Mouse (Mus musculus): Measurements from ENCODE around the gene Nrcam. TPM values are rescaled to one million over a fixed set of nuclear protein-coding genes. Genes with fewer than 3 reads are reported as not detected.

Nrcam gene
- polyA plus RNA-seq, 1 experiment, result 0.71 TPM

GRCm38 (mm10) chr12:44403270-44403669 lies 74.6 kb downstream of the Nrcam start:
- TF ChIP-seq POLR2AphosphoS2 (IDR thresholded peaks at IDR 0.05; ENCODE audit: insufficient read length, low read depth) (no peak), SRF (IDR thresholded peaks at IDR 0.05; ENCODE audit: control insufficient read depth, insufficient read length, low read depth) (no peak), CEBPB (IDR thresholded peaks at IDR 0.05; ENCODE audit: insufficient read depth, poor library complexity, severe bottlenecking) (no peak), POLR2A (IDR thresholded peaks at IDR 0.05; ENCODE audit: insufficient read length, low read depth) (no peak), REST (IDR thresholded peaks at IDR 0.05; ENCODE audit: insufficient read depth, insufficient read length) (no peak), USF1 (IDR thresholded peaks at IDR 0.05; ENCODE audit: low read depth) (no peak), TCF12 (IDR thresholded peaks at IDR 0.05; ENCODE audit: insufficient read depth, poor library complexity, severe bottlenecking) (no peak), MYOD1 (IDR thresholded peaks at IDR 0.05; ENCODE audit: control insufficient read depth in 1 of 3, insufficient read length in 2 of 3, low read depth in 2 of 3) (no peak), E2F4 (IDR thresholded peaks at IDR 0.05; ENCODE audit: insufficient read depth) (no peak), MAX (IDR thresholded peaks at IDR 0.05; ENCODE audit: low read depth) (no peak), TCF3 (IDR thresholded peaks at IDR 0.05; ENCODE audit: insufficient read length, low read depth) (no peak)
- H3K4me2 ChIP-seq (ENCODE audit: low read depth), result no peak overlapping the region
- H3K79me2 ChIP-seq (ENCODE audit: control insufficient read depth, insufficient read depth), result no peaks in the 10 kb centered on the region
- no peaks in the 10 kb centered on the region for H3K27me3 ChIP-seq (ENCODE audit: control insufficient read depth, insufficient read depth, insufficient read length)
- no peak overlapping the region for H3ac ChIP-seq (ENCODE audit: control insufficient read depth, insufficient read length)
- no peaks in the 10 kb centered on the region for H3K36me3 ChIP-seq (ENCODE audit: control insufficient read depth, insufficient read depth)
- H3K4me3 ChIP-seq, result no peak overlapping the region

- TF ChIP-seq TCF3 (IDR thresholded peaks at IDR 0.05; ENCODE audit: insufficient read length, low read depth), result no peak
- no peak for TF ChIP-seq POLR2A (IDR thresholded peaks at IDR 0.05; ENCODE audit: insufficient read length, low read depth)
- TF ChIP-seq TCF12 (IDR thresholded peaks at IDR 0.05; ENCODE audit: insufficient read depth, poor library complexity, severe bottlenecking), result no peak
- no peak for TF ChIP-seq MAX (IDR thresholded peaks at IDR 0.05; ENCODE audit: low read depth)
- no peak for TF ChIP-seq MYOD1 (IDR thresholded peaks at IDR 0.05; ENCODE audit: control insufficient read depth in 1 of 3, insufficient read length in 2 of 3, low read depth in 2 of 3)
- TF ChIP-seq POLR2AphosphoS2 (IDR thresholded peaks at IDR 0.05; ENCODE audit: insufficient read length, low read depth), result no peak
- TF ChIP-seq MYOG (IDR thresholded peaks at IDR 0.05; ENCODE audit: control insufficient read depth in 1 of 3, insufficient read depth in 1 of 3, insufficient read length in 2 of 3, low read depth in 2 of 3), result no peak
- no peak for TF ChIP-seq CEBPB (IDR thresholded peaks at IDR 0.05; ENCODE audit: insufficient read depth, poor library complexity, severe bottlenecking)
- no peak for TF ChIP-seq USF1 (IDR thresholded peaks at IDR 0.05; ENCODE audit: low read depth)
- no peak for TF ChIP-seq SRF (IDR thresholded peaks at IDR 0.05; ENCODE audit: control insufficient read depth, insufficient read length, low read depth)
- TF ChIP-seq REST (IDR thresholded peaks at IDR 0.05; ENCODE audit: insufficient read depth, insufficient read length), result no peak
- TF ChIP-seq E2F4 (IDR thresholded peaks at IDR 0.05; ENCODE audit: insufficient read depth), result no peak
Measured at GRCm38 (mm10) chr12:44403731-44404424, 75.2 kb downstream of the Nrcam start.

GRCm38 (mm10) chr12:44409786-44410185 lies 81.1 kb downstream of the Nrcam start:
- no peak overlapping the region for H3K4me2 ChIP-seq (ENCODE audit: low read depth)
- no peak overlapping the region for H3ac ChIP-seq (ENCODE audit: control insufficient read depth, insufficient read length)
- no peaks in the 10 kb centered on the region for H3K36me3 ChIP-seq (ENCODE audit: control insufficient read depth, insufficient read depth)
- H3K79me2 ChIP-seq (ENCODE audit: control insufficient read depth, insufficient read depth), result no peaks in the 10 kb centered on the region
- H3K4me3 ChIP-seq, result no peak overlapping the region
- TF ChIP-seq TCF12 (IDR thresholded peaks at IDR 0.05; ENCODE audit: insufficient read depth, poor library complexity, severe bottlenecking) (no peak), POLR2AphosphoS2 (IDR thresholded peaks at IDR 0.05; ENCODE audit: insufficient read length, low read depth) (no peak), USF1 (IDR thresholded peaks at IDR 0.05; ENCODE audit: low read depth) (no peak), E2F4 (IDR thresholded peaks at IDR 0.05; ENCODE audit: insufficient read depth) (no peak), MYOG (IDR thresholded peaks at IDR 0.05; ENCODE audit: control insufficient read depth in 1 of 3, insufficient read depth in 1 of 3, insufficient read length in 2 of 3, low read depth in 2 of 3) (no peak), MYOD1 (IDR thresholded peaks at IDR 0.05; ENCODE audit: control insufficient read depth in 1 of 3, insufficient read length in 2 of 3, low read depth in 2 of 3) (no peak), POLR2A (IDR thresholded peaks at IDR 0.05; ENCODE audit: insufficient read length, low read depth) (no peak), REST (IDR thresholded peaks at IDR 0.05; ENCODE audit: insufficient read depth, insufficient read length) (no peak), TCF3 (IDR thresholded peaks at IDR 0.05; ENCODE audit: insufficient read length, low read depth) (no peak), MAX (IDR thresholded peaks at IDR 0.05; ENCODE audit: low read depth) (no peak)
- no peaks in the 10 kb centered on the region for H3K27me3 ChIP-seq (ENCODE audit: control insufficient read depth, insufficient read depth, insufficient read length)

More at GRCm38 (mm10) chr12:44403731-44404424, 75.2 kb downstream of the Nrcam start:
- H3K4me2 ChIP-seq (ENCODE audit: low read depth), result no peak overlapping the region
- no peaks in the 10 kb centered on the region for H3K36me3 ChIP-seq (ENCODE audit: control insufficient read depth, insufficient read depth)
- H3ac ChIP-seq (ENCODE audit: control insufficient read depth, insufficient read length), result no peak overlapping the region
- no peaks in the 10 kb centered on the region for H3K79me2 ChIP-seq (ENCODE audit: control insufficient read depth, insufficient read depth)
- H3K4me3 ChIP-seq, result no peak overlapping the region
- no peaks in the 10 kb centered on the region for H3K27me3 ChIP-seq (ENCODE audit: control insufficient read depth, insufficient read depth, insufficient read length)

DNA sequence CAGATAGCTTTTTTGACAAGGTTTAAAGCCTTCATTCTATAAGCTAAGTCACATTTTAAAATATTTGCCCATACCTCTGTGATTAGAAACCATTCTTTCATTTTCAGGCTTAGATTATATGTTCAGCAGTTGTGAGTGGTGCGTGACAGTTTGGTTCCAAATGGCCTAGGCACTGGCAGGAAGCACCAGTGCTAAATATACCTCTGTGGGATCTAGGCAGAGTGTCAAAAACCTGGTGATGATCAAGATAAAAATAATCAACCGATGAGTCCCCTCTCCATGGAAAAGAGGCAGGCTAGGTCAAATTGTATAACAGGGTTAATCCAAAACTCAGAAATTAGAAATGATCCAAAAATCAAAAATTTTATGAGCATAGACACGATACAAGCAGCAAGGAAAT lies 82.3 kb downstream of the Nrcam start:
- H3ac ChIP-seq (ENCODE audit: control insufficient read depth, insufficient read length), result no peak overlapping the region
- H3K79me2 ChIP-seq (ENCODE audit: control insufficient read depth, insufficient read depth), result no peaks in the 10 kb centered on the region
- no peaks in the 10 kb centered on the region for H3K36me3 ChIP-seq (ENCODE audit: control insufficient read depth, insufficient read depth)
- no peak overlapping the region for H3K4me2 ChIP-seq (ENCODE audit: low read depth)
- no peak overlapping the region for H3K4me3 ChIP-seq
- no peak for TF ChIP-seq MYOD1 (IDR thresholded peaks at IDR 0.05; ENCODE audit: control insufficient read depth in 1 of 3, insufficient read length in 2 of 3, low read depth in 2 of 3)
- TF ChIP-seq MAX (IDR thresholded peaks at IDR 0.05; ENCODE audit: low read depth), result no peak
- TF ChIP-seq TCF12 (IDR thresholded peaks at IDR 0.05; ENCODE audit: insufficient read depth, poor library complexity, severe bottlenecking), result no peak
- TF ChIP-seq REST (IDR thresholded peaks at IDR 0.05; ENCODE audit: insufficient read depth, insufficient read length), result no peak
- no peak for TF ChIP-seq TCF3 (IDR thresholded peaks at IDR 0.05; ENCODE audit: insufficient read length, low read depth)
- no peak for TF ChIP-seq MYOG (IDR thresholded peaks at IDR 0.05; ENCODE audit: control insufficient read depth in 1 of 3, insufficient read depth in 1 of 3, insufficient read length in 2 of 3, low read depth in 2 of 3)
- TF ChIP-seq USF1 (IDR thresholded peaks at IDR 0.05; ENCODE audit: low read depth), result no peak
- no peak for TF ChIP-seq SRF (IDR thresholded peaks at IDR 0.05; ENCODE audit: control insufficient read depth, insufficient read length, low read depth)
- TF ChIP-seq E2F4 (IDR thresholded peaks at IDR 0.05; ENCODE audit: insufficient read depth), result no peak
- no peak for TF ChIP-seq POLR2A (IDR thresholded peaks at IDR 0.05; ENCODE audit: insufficient read length, low read depth)
- no peak for TF ChIP-seq CEBPB (IDR thresholded peaks at IDR 0.05; ENCODE audit: insufficient read depth, poor library complexity, severe bottlenecking)
- no peak for TF ChIP-seq POLR2AphosphoS2 (IDR thresholded peaks at IDR 0.05; ENCODE audit: insufficient read length, low read depth)
- no peaks in the 10 kb centered on the region for H3K27me3 ChIP-seq (ENCODE audit: control insufficient read depth, insufficient read depth, insufficient read length)
